Mouse (Mus musculus) liver (tissue): ENCODE data around the gene Slc17a6.
"Not testable (repeated sequence)": the region's sequence is repeated elsewhere in the genome, so short reads cannot be mapped to it uniquely, and the experiment has no call there.

Source experiments
- DNase-seq: peaks from one replicate; pipeline ENCODE4 v3.0.0-alpha.2; 2020; ENCODE audit warnings: mixed read lengths

Slc17a6 gene

DNA sequence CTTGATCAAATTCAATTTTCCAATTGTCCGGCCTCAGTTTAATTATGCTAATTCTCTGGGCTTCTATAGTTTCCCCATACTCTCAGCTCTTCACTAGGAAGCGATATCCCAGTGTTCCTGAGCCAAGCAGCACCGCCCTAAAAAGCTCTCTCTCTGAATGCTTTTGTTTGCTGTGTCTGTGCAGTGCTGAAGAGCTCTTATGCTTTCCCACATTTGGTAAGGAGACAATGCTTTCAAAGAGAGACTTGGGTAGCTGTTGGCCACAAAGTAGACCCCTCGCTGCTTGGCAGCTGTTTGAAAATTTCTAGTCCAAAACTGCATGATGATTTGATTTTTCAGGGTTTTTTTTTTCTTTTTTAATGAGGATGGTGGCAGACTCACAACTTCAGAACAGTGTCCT, 72.6 kb downstream of the Slc17a6 start:
- no peak for DNase-seq

- DNase-seq = no peak
Observed at GRCm38 (mm10) chr7:51709508-51709907, 87.7 kb downstream of the Slc17a6 start.

- not testable (repeated sequence) for DNase-seq
Observed at GRCm38 (mm10) chr7:51710346-51710745, 88.5 kb downstream of the Slc17a6 start.

DNA sequence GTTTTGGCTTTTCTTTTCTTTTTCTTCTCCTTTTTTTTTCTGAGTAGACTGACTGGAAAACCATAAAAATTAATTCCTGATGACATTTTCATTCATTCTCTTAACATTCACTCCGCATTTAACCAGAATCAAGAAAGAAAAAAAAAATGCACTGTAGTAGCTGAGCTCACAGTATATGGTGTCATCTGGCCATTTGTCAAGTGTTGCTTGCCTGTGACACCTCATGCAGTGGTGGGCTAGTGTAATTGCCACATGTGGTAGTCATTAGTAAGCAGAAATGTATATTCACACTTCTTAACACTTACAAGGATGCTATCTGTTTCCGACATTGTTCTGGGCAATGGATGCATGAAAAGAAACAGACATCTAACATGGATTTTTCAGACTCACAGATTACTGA, 94.0 kb downstream of the Slc17a6 start:
- DNase-seq = no peak
